ENCODE assay signal across 8 mouse cellular contexts in genomic region chr6:114555186-114555585, GRCm38 (mm10).
DNase-seq lines count a peak whose midpoint lies in the region; ATAC-seq and TF ChIP-seq lines count a peak whose summit lies in the region.
"Not testable (repeated sequence)": the region's sequence is repeated elsewhere in the genome, so short reads cannot be mapped to it uniquely, and the experiment has no call there.

No protein-coding gene starts in this region.

- not testable (repeated sequence) for H3K27me3 ChIP-seq in forebrain, embryonic 11.5 days (ENCODE audit: control insufficient read depth, insufficient read depth, low read length); liver, postnatal 0 days (ENCODE audit: insufficient read depth, low read length); midbrain, postnatal 0 days (ENCODE audit: insufficient read depth, low read length)

- H3K27ac ChIP-seq in forebrain, embryonic 11.5 days (ENCODE audit: low read depth, low read length); liver, postnatal 0 days (ENCODE audit: low read depth); midbrain, postnatal 0 days (ENCODE audit: low read depth, low read length): not testable (repeated sequence)

- not testable (repeated sequence) for H3K4me3 ChIP-seq in forebrain, embryonic 11.5 days (ENCODE audit: low read depth, low read length); liver, postnatal 0 days (ENCODE audit: low read depth, low read length); midbrain, postnatal 0 days (ENCODE audit: low read depth, low read length)

- peak; percentile 20 for DNase-seq in Muller cell, postnatal 12 days (ENCODE audit: inconsistent ontology term)
- peak; percentile 37 to 41 for DNase-seq in cerebellum, postnatal 10 days
- DNase-seq in forebrain, embryonic 11.5 days (ENCODE audit: low spot score) = peak; percentile 69
- peak; percentile 46 for DNase-seq in heart, postnatal 4 days
- DNase-seq in kidney, postnatal 4 days = peak; percentile 31 to 37
- DNase-seq in liver, postnatal 0 days = peak; percentile 41
- peak; percentile 66 for DNase-seq in midbrain, postnatal 0 days (ENCODE audit: low spot score)
- peak; percentile 8 for DNase-seq in urinary bladder, postnatal 14 days (ENCODE audit: low spot score)

- 9% methylated on average over 5 of the region's 15 CpGs for WGBS in forebrain, embryonic 11.5 days
- WGBS in liver, postnatal 0 days (ENCODE audit: insufficient replicate concordance) = 27% methylated on average over 3 of the region's 15 CpGs
- 25% methylated on average over 4 of the region's 15 CpGs for WGBS in midbrain, postnatal 0 days

- H3K36me3 ChIP-seq in forebrain, embryonic 11.5 days (ENCODE audit: control insufficient read depth, insufficient read depth, low read length); liver, postnatal 0 days (replicated peaks; ENCODE audit: insufficient read depth, low read length); midbrain, postnatal 0 days (ENCODE audit: insufficient read depth, low read length): not testable (repeated sequence)

- TF ChIP-seq CTCF in liver, postnatal 0 days (IDR thresholded peaks at IDR 0.05; ENCODE audit: low read depth); midbrain, postnatal 0 days (IDR thresholded peaks at IDR 0.05): not testable (repeated sequence)

- not testable (repeated sequence) for ATAC-seq in forebrain, embryonic 11.5 days (replicated peaks; ENCODE audit: low FRiP score); liver, postnatal 0 days; midbrain, postnatal 0 days (ENCODE audit: low FRiP score)

- not testable (repeated sequence) for H3K4me2 ChIP-seq in forebrain, embryonic 11.5 days (ENCODE audit: low read depth, low read length, severe bottlenecking); liver, postnatal 0 days (ENCODE audit: low read depth, low read length); midbrain, postnatal 0 days (ENCODE audit: low read depth, low read length, poor library complexity, severe bottlenecking)

- not testable (repeated sequence) for H3K4me1 ChIP-seq in forebrain, embryonic 11.5 days (replicated peaks; ENCODE audit: control insufficient read depth, insufficient read depth, low read length); liver, postnatal 0 days (ENCODE audit: insufficient read depth); midbrain, postnatal 0 days (ENCODE audit: insufficient read depth, low read length)

- H3K9ac ChIP-seq in forebrain, embryonic 11.5 days (ENCODE audit: low read length); liver, postnatal 0 days (replicated peaks); midbrain, postnatal 0 days (replicated peaks; ENCODE audit: low read length, poor library complexity, severe bottlenecking): not testable (repeated sequence)

- H3K9me3 ChIP-seq in forebrain, embryonic 11.5 days (ENCODE audit: control insufficient read depth, low read length); liver, postnatal 0 days (ENCODE audit: low read length); midbrain, postnatal 0 days (ENCODE audit: low read length): not testable (repeated sequence)

- not testable (repeated sequence) for TF ChIP-seq EP300 in liver, postnatal 0 days (IDR thresholded peaks at IDR 0.05; ENCODE audit: low read depth)

Comparison
In these comparisons a context has a peak if more than half of its experiments do, and no peak if none do; other contexts are left out.
1. DNase-seq: peak in every context shown above with its lines; median percentile 69 in forebrain, embryonic 11.5 days; 66 in midbrain, postnatal 0 days; 46 in heart, postnatal 4 days; 41 in liver, postnatal 0 days; 39 in cerebellum, postnatal 10 days; 34 in kidney, postnatal 4 days; 20 in Muller cell, postnatal 12 days; 8 in urinary bladder, postnatal 14 days.